Comparison of ENCODE assay signal across 10 mouse cellular contexts in the genomic region with DNA sequence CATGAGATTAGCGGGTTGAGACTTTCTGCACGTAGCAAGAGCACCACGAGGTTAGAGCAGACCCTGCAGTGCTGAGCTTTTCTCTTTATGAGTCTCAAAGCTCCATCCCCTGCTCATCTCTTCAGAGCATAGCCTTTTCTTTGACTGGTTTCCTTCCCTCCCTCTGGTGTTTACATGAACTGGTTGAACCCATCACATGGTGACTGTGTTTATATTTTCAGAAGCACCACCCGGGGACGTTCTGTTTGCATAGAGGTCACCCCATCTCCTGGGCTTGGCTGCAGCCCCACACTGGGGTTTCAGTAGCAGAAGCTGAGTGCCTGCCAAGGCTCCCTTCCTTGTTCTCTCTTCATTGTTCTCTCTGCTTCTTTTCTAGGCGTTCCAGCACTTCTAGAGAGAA. TPM values are rescaled to one million over a fixed set of nuclear protein-coding genes. Genes with fewer than 3 reads are reported as not detected.
DNase-seq lines count a peak whose midpoint lies in the region; ATAC-seq and TF ChIP-seq lines count a peak whose summit lies in the region.
"Had no signal": no experiment of that assay in that cellular context is flagged by ENCODE, and none has a peak within 500 bp of the region (broad histone marks: within the 10 kb centered on the region; RNA-seq: fewer than 3 reads in every experiment).

No protein-coding gene starts in this region.

- no peak overlapping the region for H3K4me2 ChIP-seq in intestine, embryonic 16.5 days (ENCODE audit: low read depth, low read length)
- H3K4me2 ChIP-seq in lung, embryonic 15.5 days: no peak overlapping the region
- H3K4me2 ChIP-seq: limb, embryonic 12.5 days had no signal

- no peak overlapping the region for H3K27ac ChIP-seq in layer of hippocampus, adult 2 months
- peak overlapping the region; percentile 40; the same call in 1 of the 2 replicates for H3K27ac ChIP-seq in intestine, embryonic 16.5 days (ENCODE audit: low read length)
- H3K27ac ChIP-seq in lung, embryonic 15.5 days: peak overlapping the region; percentile 75
- H3K27ac ChIP-seq: limb, embryonic 12.5 days had no signal

- no peak for TF ChIP-seq CTCF in layer of hippocampus, adult 2 months (conservative IDR thresholded peaks at IDR 0.05)

- peaks cover 10% of the 10 kb centered on the region; the same call in 1 of the 2 replicates for H3K4me1 ChIP-seq in intestine, embryonic 16.5 days (ENCODE audit: control insufficient read depth, insufficient read depth, low read length)
- peaks cover 35% of the 10 kb centered on the region for H3K4me1 ChIP-seq in lung, embryonic 15.5 days
- H3K4me1 ChIP-seq: limb, embryonic 12.5 days had no signal

- no peaks in the 10 kb centered on the region for H3K27me3 ChIP-seq in intestine, embryonic 16.5 days (replicated peaks; ENCODE audit: control insufficient read depth, insufficient read depth, low read length)
- no peaks in the 10 kb centered on the region for H3K27me3 ChIP-seq in lung, embryonic 15.5 days
- H3K27me3 ChIP-seq: limb, embryonic 12.5 days had no signal

- H3K4me3 ChIP-seq in layer of hippocampus, adult 2 months: no peak overlapping the region
- H3K4me3 ChIP-seq in intestine, embryonic 16.5 days (ENCODE audit: low read length): no peak overlapping the region
- no peak overlapping the region for H3K4me3 ChIP-seq in lung, embryonic 15.5 days
- H3K4me3 ChIP-seq: limb, embryonic 12.5 days; myocyte had no signal

- no peak overlapping the region for H3K9ac ChIP-seq in intestine, embryonic 16.5 days (ENCODE audit: low read depth, low read length)
- no peak overlapping the region for H3K9ac ChIP-seq in lung, embryonic 15.5 days
- H3K9ac ChIP-seq: limb, embryonic 12.5 days had no signal

- H3K9me3 ChIP-seq in intestine, embryonic 16.5 days (ENCODE audit: control insufficient read depth, low read length): no peaks in the 10 kb centered on the region
- no peaks in the 10 kb centered on the region for H3K9me3 ChIP-seq in lung, embryonic 15.5 days
- H3K9me3 ChIP-seq: limb, embryonic 12.5 days had no signal

- H3K36me3 ChIP-seq in intestine, embryonic 16.5 days (ENCODE audit: control insufficient read depth, insufficient read depth, low read length): no peaks in the 10 kb centered on the region
- no peaks in the 10 kb centered on the region for H3K36me3 ChIP-seq in lung, embryonic 15.5 days
- H3K36me3 ChIP-seq: limb, embryonic 12.5 days had no signal

- peak; percentile 10 to 12 for DNase-seq in layer of hippocampus, adult 2 months (ENCODE audit: low spot score in 2 of 2)
- no peak for DNase-seq in layer of hippocampus, postnatal 25 days (ENCODE audit: extremely low spot score in 1 of 2, low spot score in 1 of 2)
- peak; percentile 68 to 82 for DNase-seq in heart, adult 18-20 months
- no peak for DNase-seq in adrenal gland, postnatal 14 days
- no peak for DNase-seq in thymus, postnatal 25 days
- no peak for DNase-seq in spleen, postnatal 36 days (ENCODE audit: low spot score in 2 of 2)

- 27% methylated on average over 6 of the region's 6 CpGs for WGBS in intestine, embryonic 16.5 days
- 26% methylated on average over 6 of the region's 6 CpGs for WGBS in lung, embryonic 15.5 days

- ATAC-seq in intestine, embryonic 16.5 days: peak; percentile 87
- peak; percentile 87 for ATAC-seq in lung, embryonic 15.5 days (ENCODE audit: borderline replicate concordance, extremely low read depth, low FRiP score, low TSS enrichment)

RNA-seq across cellular contexts. Expression of a gene that starts 40.1 kb away (rescaled TPM):
- total RNA-seq in layer of hippocampus, adult 2 months (2021): 10 to 100 TPM; 72.5 to 79.3 TPM
- total RNA-seq in layer of hippocampus, postnatal 25 days (2021): 10 to 100 TPM; 69.7 to 72.5 TPM
- 100 to 1,000 TPM in 1 of 2 experiments, 10 to 100 TPM in 1; 80.7 to 123 TPM for total RNA-seq in heart, adult 18-20 months (2021)
- 25.7 and 27.8 TPM in 2 replicates for polyA plus RNA-seq in intestine, embryonic 16.5 days (2015; fragmentation: Nextera tagmentation; extraction: Ambion mirVana)
- 72.0 and 76.7 TPM in 2 replicates for polyA plus RNA-seq in lung, embryonic 15.5 days (2015; fragmentation: Nextera tagmentation; extraction: Ambion mirVana)
- 68.1 and 74.3 TPM in 2 replicates for total RNA-seq in adrenal gland, postnatal 14 days (2021)

Comparison
In these comparisons a context has a peak if more than half of its experiments do, and no peak if none do; other contexts are left out.
1. DNase-seq: peak in layer of hippocampus, adult 2 months (2 of 2) and heart, adult 18-20 months (2 of 2); none in layer of hippocampus, postnatal 25 days (0 of 2), adrenal gland, postnatal 14 days (single experiment), thymus, postnatal 25 days (single experiment) and spleen, postnatal 36 days (0 of 2).